Mouse (Mus musculus): ENCODE data around the gene Gm11937.
"Not testable (repeated sequence)": the region's sequence is repeated elsewhere in the genome, so short reads cannot be mapped to it uniquely, and the experiment has no call there.

Gm11937 gene

DNA sequence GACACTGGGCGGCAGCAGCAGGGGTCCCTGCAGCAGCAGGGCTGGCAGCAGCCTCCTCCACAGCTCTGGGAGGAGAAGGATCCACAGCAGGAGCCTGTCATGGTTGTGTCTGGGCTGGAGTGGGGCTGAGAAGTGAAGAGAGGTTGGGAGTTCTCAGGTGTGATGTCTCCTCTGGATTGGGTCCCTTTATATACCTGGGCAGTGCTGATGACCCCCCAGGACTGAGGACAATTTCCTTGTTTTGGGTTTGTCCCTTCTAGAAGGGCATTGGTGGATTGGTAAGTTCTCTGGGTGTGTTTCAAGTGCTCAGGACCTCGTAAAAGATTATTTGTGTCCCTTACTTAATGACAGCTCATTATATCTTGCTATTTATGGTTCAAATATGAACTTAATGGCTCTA, at the start of gene Gm11937:
TSS of gene Gm11937 (minus strand) at position 101 of the 400 bp plus-strand sequence.
- not testable (repeated sequence) for DNase-seq (ENCODE audit: low spot score in 2 of 2)

DNA sequence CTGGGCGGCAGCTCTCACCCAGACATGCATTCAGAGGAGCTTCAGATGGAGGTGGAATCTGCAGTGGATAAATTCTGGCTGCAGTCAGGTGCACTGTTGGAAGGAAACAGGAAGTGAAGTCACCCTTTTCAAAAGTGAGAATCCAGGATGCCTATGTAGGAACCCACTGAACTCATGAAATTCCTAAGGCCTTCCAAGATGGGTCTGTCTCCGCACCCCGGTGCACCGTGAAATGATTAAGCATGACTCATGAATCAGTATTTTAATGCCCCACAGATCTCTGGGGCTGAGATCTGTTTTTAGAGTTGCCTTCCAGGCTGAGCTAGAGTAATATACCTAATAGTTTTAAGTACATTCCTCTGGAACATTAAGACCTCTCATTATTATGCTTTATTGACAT, 49.3 kb upstream of the Gm11937 start:
- no peak for DNase-seq (ENCODE audit: low spot score in 2 of 2)

DNA sequence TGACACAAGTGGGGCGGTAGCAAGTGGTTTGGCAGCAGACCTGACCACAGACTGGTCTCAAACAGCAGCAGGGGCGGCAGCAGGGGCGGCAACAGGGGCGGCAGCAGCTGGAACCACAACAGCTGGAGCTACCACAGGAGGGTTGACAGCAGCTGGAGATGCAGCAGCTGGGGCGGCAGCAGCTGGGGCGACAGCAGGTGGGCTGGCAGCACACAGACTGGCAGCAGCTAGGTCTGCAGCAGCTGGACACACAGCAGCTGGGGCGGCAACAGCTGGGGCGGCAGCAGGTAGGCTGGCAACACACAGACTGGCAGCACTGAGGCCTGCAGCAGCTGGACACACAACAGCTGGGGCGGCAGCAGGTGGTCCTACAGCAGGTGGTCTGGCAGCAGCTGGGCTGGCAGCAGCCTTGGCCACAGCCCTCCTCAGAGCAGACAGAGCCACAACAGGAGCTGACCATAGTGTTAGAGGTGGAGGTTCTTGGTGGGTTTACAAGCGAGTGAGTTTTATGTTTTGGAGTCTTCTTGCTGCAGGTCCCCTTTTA, 48.5 kb upstream of the Gm11937 start, which contains the start of gene Gm11563:
TSS of gene Gm11563 (minus strand) at position 494 of the 544 bp plus-strand sequence.
- DNase-seq (ENCODE audit: low spot score in 2 of 2): not testable (repeated sequence)

DNA sequence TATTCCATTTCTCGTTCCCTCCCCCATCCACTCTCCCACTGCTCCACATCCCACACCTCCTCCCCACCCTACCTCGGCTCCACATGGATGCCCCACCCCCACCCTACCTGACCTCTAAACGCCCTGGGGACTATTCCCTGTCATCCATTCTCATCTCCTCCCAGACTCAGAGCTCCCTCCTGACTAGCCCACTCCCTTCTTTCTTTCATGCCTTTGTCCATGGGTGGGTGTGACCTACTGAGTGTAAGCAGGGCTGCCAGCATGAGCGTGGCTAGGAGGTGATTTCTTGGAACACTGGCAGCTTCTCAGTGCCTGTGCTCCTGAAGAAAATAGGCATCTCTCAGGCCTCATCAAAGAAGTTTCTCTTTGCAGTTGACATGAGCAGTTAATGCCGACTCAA, 47.1 kb upstream of the Gm11937 start:
- DNase-seq (ENCODE audit: low spot score in 2 of 2): no peak

DNA sequence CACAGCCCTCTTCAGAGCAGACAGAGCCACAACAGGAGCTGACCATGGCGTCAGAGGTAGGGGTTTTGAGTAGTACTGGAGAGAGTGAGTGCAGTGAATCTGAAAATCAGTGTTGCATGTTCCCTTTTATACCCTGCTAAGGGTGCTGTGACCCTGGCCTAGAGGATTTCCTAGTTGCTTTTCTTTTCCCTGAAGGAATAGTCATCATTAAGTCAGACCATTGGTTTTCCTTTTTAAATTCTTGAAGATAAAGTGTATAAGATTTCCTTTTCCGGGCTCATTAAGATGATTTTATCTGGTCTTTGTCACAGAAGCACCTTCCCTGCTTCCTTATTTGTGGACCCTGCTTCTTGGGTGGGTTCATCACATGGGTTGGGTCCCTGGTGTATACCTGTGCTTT, 40.1 kb upstream of the Gm11937 start, which contains the start of gene Gm11555:
TSS of gene Gm11555 (minus strand) at position 101 of the 400 bp plus-strand sequence.
- no peak for DNase-seq (ENCODE audit: low spot score in 2 of 2)

DNA sequence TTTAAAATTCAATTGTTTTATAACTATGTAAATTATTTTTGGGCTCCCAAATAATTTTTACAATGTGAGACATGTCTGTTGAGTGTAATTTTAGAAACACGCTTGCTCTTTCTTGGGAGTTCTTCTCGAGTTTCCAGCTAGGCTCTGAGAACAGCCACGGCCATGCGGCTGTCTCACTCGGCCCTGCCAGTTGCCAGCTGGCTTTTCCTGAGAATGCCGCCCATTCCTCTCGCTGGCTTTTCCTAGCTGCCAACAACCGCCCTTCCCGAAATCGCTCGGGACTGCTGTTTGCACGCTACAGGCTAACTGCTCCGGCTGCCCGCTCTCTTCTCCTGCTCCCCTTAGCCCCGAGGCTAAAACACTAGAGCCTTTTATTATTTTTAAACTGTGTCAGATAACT, 36.5 kb upstream of the Gm11937 start:
- DNase-seq (ENCODE audit: low spot score in 2 of 2): no peak

DNA sequence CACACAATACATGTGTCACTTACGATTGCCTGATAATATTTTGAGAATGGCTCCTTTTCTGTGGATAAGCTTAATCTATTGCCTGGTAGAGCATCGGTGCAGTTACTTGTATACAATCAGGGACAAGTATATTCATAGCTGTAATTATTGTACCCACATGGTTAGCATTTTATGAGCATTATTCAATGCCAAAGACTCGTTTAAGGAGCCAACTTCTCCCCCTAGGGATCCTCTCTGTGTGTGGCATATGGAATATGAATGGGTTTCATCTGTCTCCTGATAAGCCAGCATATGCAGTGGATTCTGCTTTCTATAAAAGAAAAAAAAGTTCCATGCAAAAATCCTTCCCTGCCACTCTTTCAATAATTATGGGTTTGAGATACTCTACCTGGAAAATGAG, 34.4 kb upstream of the Gm11937 start:
- no peak for DNase-seq (ENCODE audit: low spot score in 2 of 2)

DNA sequence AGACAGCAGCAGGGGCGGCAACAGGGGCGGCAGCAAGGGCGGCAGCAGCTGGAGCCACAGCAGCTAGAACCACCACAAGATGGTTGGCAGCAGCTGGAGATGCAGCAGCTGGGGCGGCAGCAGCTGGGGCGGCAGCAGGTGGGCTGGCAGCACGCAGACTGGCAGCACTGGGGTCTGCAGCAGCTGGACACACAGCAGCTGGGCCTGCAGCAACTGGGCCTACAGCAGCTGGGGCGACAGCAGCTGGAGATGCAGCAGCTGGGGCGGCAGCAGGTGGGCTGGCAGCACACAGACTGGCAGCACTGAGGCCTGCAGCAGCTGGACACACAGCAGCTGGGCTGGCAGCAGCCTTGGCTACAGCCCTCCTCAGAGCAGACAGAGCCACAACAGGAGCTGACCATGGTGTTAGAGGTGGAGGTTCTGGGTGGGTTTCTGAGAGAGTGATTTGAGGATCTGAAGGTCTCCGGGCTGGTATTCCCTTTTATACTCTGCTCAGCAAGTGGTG, 33.7 kb upstream of the Gm11937 start, which contains the start of gene Krtap4-7:
TSS of gene Krtap4-7 (minus strand) at position 455 of the 505 bp plus-strand sequence.
- not testable (repeated sequence) for DNase-seq (ENCODE audit: low spot score in 2 of 2)

DNA sequence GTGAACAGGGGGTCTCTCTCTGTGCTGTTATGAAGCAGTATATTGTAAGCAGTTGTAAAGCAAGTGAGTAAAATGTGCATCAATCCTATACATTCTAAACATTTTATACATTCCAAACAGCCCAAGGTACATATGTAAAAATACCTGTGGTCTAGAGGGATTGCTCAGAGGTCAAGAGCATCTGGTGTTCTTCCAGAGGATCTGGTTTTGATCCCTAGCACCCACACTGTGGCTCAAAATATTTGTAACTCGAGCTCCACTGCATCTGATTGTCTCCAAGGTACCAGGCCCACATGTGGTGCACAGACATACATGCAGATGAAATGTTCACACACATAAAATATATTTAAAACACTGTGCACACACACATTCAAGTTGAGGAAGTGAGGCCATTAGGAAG, 30.9 kb upstream of the Gm11937 start:
- DNase-seq (ENCODE audit: low spot score in 2 of 2): no peak

DNA sequence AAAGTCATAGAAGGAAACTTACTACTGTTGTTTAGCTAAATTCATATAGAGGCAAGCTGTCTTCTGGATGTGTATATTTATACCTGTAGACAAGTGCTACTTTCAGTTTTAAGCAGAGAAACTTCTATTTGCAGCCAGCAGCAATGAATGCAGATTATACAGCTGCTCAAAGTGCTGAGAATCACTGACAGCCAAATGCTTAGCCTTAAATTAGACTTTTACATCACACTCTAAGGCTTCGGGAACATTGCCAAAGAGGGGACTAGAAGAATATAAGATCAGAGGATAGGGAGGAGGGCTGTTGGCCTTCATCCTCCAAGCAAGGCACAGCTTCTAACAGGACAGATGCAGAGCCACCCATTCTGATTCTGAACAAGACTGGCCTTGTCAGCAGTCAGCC, 27.1 kb upstream of the Gm11937 start:
- DNase-seq (ENCODE audit: low spot score in 2 of 2): no peak

DNA sequence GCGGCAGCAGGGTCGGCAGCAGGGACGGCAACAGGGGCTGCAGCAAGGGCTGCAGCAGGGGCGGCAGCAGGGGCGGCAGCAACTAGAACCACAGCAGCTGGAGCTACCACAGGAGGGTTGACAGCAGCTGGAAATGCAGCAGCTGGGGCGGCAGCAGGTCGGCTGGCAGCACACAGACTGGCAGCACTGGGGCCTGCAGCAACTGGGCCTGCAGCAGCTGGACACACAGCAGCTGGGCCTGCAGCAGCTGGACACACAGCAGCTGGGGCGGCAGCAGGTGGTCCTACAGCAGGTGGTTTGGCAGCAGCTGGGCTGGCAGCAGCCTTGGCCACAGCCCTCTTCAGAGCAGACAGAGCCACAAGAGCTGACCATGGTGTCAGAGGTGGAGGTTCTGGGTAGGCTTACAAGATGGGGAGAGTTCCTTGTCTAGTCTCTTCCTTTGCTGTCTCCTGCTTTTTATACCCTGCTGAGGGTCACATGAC, 24.7 kb upstream of the Gm11937 start, which contains the start of gene Krtap4-2:
TSS of gene Krtap4-2 (minus strand) at position 432 of the 482 bp plus-strand sequence.
- no peak for DNase-seq (ENCODE audit: low spot score in 2 of 2)

DNA sequence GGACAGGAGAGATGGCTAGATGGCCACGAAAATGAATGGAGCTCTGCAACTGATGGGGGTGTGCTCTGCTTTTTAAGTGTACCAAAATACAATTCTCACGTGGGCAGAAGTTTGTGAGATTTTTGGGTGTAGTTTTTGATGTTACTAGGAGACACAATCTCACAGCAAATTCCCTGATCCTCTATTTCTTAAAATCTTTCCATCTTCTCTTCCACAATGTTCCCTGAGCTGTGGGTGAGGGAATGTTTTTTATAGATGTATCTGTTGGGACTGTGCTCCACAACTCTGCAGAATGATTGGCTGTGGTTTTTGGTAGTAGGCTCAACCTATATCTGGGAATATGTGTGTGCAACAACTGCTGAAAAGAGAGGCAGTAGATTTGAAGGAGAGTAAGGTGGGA, 23.3 kb upstream of the Gm11937 start:
- no peak for DNase-seq (ENCODE audit: low spot score in 2 of 2)

DNA sequence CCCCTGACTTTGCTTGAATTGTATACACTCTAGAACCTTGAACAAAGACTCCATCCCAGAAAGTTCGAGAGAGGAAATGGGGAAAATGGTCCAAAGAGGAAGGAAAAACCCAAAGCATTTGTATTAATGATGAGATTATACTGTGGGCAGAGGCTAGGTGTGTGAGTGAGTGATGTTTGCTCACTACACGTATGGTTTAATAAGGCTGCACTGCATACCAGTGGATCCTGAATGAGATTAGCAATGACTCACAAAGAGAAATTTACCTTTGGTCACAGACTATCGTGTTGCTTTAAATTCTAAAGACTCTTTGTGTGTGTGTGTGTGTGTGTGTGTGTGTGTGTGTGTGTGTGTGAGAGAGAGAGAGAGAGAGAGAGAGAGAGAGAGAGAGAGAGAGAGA, 20.9 kb upstream of the Gm11937 start:
- no peak for DNase-seq (ENCODE audit: low spot score in 2 of 2)

DNA sequence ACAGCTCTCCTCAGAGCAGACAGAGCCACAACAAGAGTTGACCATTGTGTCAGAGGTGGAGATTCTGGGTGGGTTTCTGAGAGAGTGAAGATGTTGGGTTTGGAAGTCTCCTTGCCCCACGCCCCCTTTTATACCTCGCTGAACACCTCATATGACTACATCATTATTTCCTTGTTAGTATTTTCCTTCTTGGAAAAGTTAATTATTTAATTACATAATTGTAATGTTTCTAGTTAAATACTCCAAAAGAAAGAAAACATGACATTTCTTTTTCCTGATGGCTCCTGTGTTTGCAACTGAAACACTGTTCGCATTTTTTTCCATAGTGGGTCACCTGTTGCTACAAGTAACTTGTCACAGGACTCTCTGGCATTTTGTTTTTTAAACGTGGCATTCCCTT, 18.1 kb upstream of the Gm11937 start, which contains the start of gene Krtap4-1:
TSS of gene Krtap4-1 (minus strand) at position 101 of the 400 bp plus-strand sequence.
- no peak for DNase-seq (ENCODE audit: low spot score in 2 of 2)

DNA sequence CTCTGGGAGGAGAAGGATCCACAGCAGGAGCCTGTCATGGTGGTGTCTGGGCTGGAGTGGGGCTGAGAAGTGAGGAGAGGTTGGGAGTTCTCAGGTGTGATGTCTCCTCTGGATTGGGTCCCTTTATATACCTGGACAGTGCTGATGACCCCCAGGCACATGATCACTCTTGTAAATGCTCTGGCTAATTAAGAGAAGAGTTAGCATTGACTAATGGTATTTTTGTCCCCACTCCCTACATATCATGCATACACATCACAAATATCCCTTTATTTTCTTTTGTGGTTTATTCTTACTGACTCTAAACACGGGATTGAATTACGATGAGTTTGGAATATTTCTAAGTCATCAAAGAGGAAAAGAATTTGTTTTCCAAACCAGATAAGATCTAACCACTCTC, 10.3 kb upstream of the Gm11937 start, which contains the start of gene Gm11562:
TSS of gene Gm11562 (minus strand) at position 101 of the 400 bp plus-strand sequence.
- DNase-seq (ENCODE audit: low spot score in 2 of 2): no peak

DNA sequence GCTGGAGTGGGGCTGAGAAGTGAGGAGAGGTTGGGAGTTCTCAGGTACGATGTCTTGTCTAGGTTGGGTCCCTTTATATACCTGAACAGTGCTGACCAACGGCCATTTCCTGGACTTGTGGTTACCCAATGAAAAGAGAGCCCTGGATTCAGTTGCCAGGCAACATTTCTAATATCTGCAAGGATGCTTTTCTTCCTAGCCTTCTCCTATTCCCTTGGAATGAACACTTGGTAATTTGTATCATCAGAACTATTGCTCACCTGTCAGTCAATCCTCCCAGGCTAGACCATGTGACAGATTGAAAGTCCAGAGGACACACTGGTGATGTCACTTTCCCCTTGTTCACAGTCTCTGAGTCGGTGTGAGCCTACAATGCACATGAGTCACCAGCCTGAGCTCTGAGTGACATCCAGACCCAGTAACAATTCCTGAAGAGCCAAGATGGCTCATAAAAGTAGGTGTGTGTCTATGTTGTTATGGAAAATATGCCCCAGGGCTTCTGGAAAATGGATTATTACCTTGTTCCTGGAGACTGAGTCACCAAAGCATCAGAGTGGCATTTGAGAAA, 4.9 kb upstream of the Gm11937 start, which contains the start of gene Krtap2-4:
TSS of gene Krtap2-4 (minus strand) at position 51 of the 568 bp plus-strand sequence.
- no peak for DNase-seq (ENCODE audit: low spot score in 2 of 2)

DNA sequence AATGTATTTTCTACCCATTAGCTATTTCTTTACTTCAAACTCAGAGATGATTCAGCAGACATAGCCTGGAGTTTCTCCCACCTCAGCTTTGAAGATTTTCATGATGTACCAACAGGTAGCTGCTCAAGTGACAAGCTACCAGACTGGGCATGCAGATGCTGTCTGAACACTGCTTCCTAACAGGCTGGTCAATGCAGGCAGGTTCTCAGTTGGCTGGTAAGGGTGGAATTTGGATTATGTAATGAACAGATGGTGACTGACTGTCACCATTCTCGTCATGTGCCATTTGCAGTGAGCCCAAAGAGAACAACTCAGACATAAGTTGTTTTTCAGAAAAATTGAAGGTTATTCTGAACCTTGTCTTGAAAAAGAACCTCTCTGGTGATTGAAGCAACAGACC, 863 bp downstream of the Gm11937 start:
- no peak for DNase-seq (ENCODE audit: low spot score in 2 of 2)

DNA sequence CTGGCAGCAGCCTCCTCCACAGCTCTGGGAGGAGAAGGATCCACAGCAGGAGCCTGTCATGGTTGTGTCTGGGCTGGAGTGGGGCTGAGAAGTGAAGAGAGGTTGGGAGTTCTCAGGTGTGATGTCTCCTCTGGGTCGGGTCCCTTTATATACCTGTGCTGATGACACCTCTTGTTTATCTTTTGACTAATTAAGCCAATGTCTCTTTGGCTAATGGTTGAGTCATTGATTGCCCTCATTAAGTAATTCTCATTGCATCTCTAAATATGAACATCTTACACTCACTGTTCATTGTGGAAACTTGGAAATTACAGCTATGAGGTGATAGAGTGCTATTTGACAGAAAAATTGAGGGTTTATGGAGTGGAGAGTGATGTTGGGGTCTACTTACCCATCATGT, 6.8 kb downstream of the Gm11937 start, which contains the start of gene Gm11938:
TSS of gene Gm11938 (minus strand) at position 101 of the 400 bp plus-strand sequence.
- DNase-seq (ENCODE audit: low spot score in 2 of 2): not testable (repeated sequence)

DNA sequence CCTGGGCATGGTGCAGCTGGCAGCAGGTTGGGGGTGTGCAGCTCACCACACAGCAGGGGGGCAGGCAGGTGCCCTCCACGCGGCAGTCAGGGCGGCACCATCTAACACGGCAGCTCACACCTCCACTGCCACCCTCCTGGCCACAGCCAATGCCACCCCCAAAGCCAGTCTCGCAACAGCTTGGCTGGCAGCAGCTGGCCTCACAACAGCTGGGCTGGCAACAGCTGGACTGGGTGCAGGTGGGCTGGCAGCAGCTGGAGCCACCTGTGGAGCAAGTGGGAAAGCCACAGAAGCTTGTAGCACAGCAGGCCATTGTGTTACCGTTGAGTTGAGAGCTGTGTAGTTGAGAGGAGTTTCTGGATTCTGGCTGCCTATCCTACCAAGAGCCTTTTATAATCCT, 12.2 kb downstream of the Gm11937 start, which contains the start of gene Krtap9-3:
TSS of gene Krtap9-3 (minus strand) at position 364 of the 400 bp plus-strand sequence.
- not testable (repeated sequence) for DNase-seq (ENCODE audit: low spot score in 2 of 2)

DNA sequence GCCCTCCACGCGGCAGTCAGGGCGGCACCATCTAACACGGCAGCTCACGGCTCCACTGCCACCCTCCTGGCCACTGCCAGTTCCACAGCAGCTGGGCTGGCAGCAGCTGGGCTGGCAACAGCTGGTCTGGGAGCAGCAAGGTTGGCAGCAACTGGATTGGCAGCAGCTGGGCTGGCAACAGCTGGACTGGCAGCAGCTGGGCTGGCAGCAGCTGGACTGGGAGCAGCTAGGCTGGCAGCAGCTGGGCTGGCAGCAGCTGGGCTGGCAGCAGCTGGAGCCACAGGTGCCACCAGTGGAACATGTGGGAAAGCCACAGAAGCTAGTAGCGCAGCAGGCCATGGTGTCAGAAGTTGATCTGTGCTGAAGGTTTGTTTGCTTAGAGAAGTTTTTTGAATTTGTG, 19.0 kb downstream of the Gm11937 start, which contains the start of gene Krtap1-3:
TSS of gene Krtap1-3 (minus strand) at position 359 of the 400 bp plus-strand sequence.
- no peak for DNase-seq (ENCODE audit: low spot score in 2 of 2)

DNA sequence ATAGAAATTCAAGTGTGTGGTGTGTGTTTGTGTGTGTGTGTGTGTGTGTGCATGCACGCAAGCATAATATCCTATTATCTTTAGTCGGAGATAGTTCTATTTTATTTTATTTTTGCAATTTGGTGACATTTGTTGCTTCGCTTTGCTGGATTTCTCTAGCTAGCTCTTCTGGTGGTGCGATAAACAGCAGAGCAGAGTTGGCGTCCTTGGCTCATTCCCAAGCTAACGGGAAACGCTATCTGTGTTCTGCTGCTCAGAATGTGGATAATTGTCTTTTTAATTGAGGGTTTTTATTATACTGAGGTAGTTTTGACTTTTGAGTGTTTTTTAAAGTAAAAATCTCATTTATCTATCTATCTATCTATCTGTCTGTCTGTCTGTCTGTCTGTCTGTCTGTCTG, 24.9 kb downstream of the Gm11937 start:
- no peak for DNase-seq (ENCODE audit: low spot score in 2 of 2)

DNA sequence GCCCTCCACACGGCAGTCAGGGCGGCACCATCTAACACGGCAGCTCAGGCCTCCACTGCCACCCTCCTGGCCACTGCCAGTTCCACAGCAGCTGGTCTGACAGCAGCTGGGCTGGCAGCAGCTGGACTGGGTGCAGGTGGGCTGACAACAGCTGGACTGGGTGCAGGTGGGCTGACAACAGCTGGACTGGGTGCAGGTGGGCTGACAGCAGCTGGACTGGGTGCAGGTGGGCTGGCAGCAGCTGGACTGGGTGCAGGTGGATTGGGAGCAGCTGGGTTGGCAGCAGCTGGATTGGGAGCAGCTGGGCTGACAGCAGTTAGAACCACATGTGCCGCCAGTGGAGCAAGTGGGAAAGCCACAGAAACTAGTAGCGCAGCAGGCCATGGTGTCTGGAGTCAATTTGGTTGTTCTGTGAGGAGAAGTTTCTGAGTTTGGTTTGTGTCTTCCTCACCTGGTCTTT, 26.7 kb downstream of the Gm11937 start, which contains the start of gene Krtap1-4:
TSS of gene Krtap1-4 (minus strand) at position 410 of the 460 bp plus-strand sequence.
- no peak for DNase-seq (ENCODE audit: low spot score in 2 of 2)
